Mouse (Mus musculus) heart, adult 2 months (tissue): Measurements from ENCODE around the gene Klhl25. TPM values are rescaled to one million over a fixed set of nuclear protein-coding genes. Genes with fewer than 3 reads are reported as not detected.
A peak's percentile ranks its signal among the peaks of the same experiment; 100 is the strongest.
"Not testable (repeated sequence)": the region's sequence is repeated elsewhere in the genome, so short reads cannot be mapped to it uniquely, and the experiment has no call there.

Source experiments
- DNase-seq, 2 experiments: peaks; one replicate each; pipeline ENCODE4 v3.0.0; 2021
- H3K27ac ChIP-seq: fragments of 200-600 bp; 2 replicates; pipeline ENCODE4 v1.8.1; 2022
- H3K27me3 ChIP-seq: fragments of 200-500 bp; 2 replicates; pipeline ENCODE4 v1.6.1; 2012; ENCODE audit warnings: mild to moderate bottlenecking, low read length, inconsistent platforms, mixed read lengths; ENCODE audit not compliant: control insufficient read depth, insufficient read depth
- H3K36me3 ChIP-seq: fragments of 200-500 bp; 2 replicates; pipeline ENCODE4 v1.6.1; 2012; ENCODE audit warnings: low read length, inconsistent platforms; ENCODE audit not compliant: control insufficient read depth, insufficient read depth
- H3K4me1 ChIP-seq: fragments of 200-500 bp; 2 replicates; pipeline ENCODE4 v1.6.1; 2011; ENCODE audit warnings: low read length; ENCODE audit not compliant: control insufficient read depth, insufficient read depth
- H3K4me3 ChIP-seq: fragments of 200-600 bp; 2 replicates; pipeline ENCODE4 v1.8.1; 2022
- H3K79me2 ChIP-seq: fragments of 200-500 bp; replicated peaks from 2 replicates; pipeline ENCODE4 v1.6.1; 2012; ENCODE audit warnings: mild to moderate bottlenecking, inconsistent platforms, low read length, moderate library complexity, mixed read lengths; ENCODE audit not compliant: control insufficient read depth, insufficient read depth
- H3K9ac ChIP-seq: fragments of 200-500 bp; 2 replicates; pipeline ENCODE4 v1.6.1; 2012; ENCODE audit warnings: low read depth, mild to moderate bottlenecking, control low read depth, inconsistent platforms, low read length, mixed read lengths
- CTCF ChIP-seq: fragments of 200-600 bp; IDR thresholded peaks from 2 replicates; pipeline ENCODE4 v1.8.1; 2022; ENCODE audit warnings: antibody characterized with exemption, mild to moderate bottlenecking, moderate library complexity
- EP300 ChIP-seq: fragments of 200-500 bp; IDR thresholded peaks from 2 replicates; pipeline ENCODE4 v1.6.1; 2011; ENCODE audit warnings: low read depth, low read length, control low read depth; ENCODE audit not compliant: insufficient read depth
- POLR2A ChIP-seq: fragments of 200-500 bp; IDR thresholded peaks from 2 replicates; pipeline ENCODE4 v1.6.1; 2011; ENCODE audit warnings: mild to moderate bottlenecking, low read depth, low read length, control low read depth; ENCODE audit not compliant: insufficient read depth
- WGBS: fragments of 180-500 bp; shearing (Covaris S2); methylation state at CpG from one replicate; pipeline ENCODE4 v1.1.7; 2018; 5-methylcytosine and 5-hydroxymethylcytosine counted together
- intact Hi-C: fragments of 180-260 bp; cut with DNase I; formaldehyde crosslinking; loops from one replicate; pipeline ENCODE4 v1.15.1; 2025
- polyA plus RNA-seq: library from polyadenylated mRNA; depleted of rRNA; stranded (reverse); fragments of >200 nt; gene quantifications from 2 replicates; pipeline ENCODE4 v1.2.3, GENCODE M21; 2012
- total RNA-seq, 2 experiments: library from RNA; stranded (reverse); gene quantifications; 2 replicates each; pipeline ENCODE4 v1.2.3; 2021

Gene Klhl25
- total and polyA plus RNA-seq, 3 experiments: 4.8 to 6.4 (median 5.9) TPM

GRCm38 (mm10) chr7:75910035-75910651 lies 62.0 kb downstream of the Klhl25 start:
- no peaks in the 10 kb centered on the region for H3K79me2 ChIP-seq
- no peaks in the 10 kb centered on the region for H3K4me1 ChIP-seq
- no peaks in the 10 kb centered on the region for H3K36me3 ChIP-seq
- no peak overlapping the region for H3K4me3 ChIP-seq
- TF ChIP-seq CTCF: peak; percentile 72
- TF ChIP-seq POLR2A: no peak
- 6% methylated on average over 11 of the region's 11 CpGs for WGBS
- peak; percentile 34 to 43 for DNase-seq
- no peak overlapping the region for H3K9ac ChIP-seq
- H3K27me3 ChIP-seq: no peaks in the 10 kb centered on the region
- H3K27ac ChIP-seq: no peak overlapping the region
- intact Hi-C loops: loop anchor here (5.0 kb wide), 1 partner anchor 442 kb away; no protein-coding TSS in a partner anchor

- 63% methylated on average over 8 of the region's 8 CpGs for WGBS
- no peak for DNase-seq
- no peaks in the 10 kb centered on the region for H3K36me3 ChIP-seq
- H3K4me3 ChIP-seq: no peak overlapping the region
- intact Hi-C loops: loop anchor here (5.0 kb wide), 1 partner anchor 442 kb away; no protein-coding TSS in a partner anchor
- no peaks in the 10 kb centered on the region for H3K27me3 ChIP-seq
- H3K9ac ChIP-seq: no peak overlapping the region
- TF ChIP-seq CTCF: no peak
- TF ChIP-seq POLR2A: no peak
- no peaks in the 10 kb centered on the region for H3K4me1 ChIP-seq
- no peak overlapping the region for H3K27ac ChIP-seq
- H3K79me2 ChIP-seq: no peaks in the 10 kb centered on the region
Measured at GRCm38 (mm10) chr7:75910652-75911035, 62.5 kb downstream of the Klhl25 start.

- intact Hi-C loops: loop anchor here (5.0 kb wide), 1 partner anchor 438 kb away; no protein-coding TSS in a partner anchor
- Histone ChIP-seq H3K27me3 (no peaks in the 10 kb centered on the region), H3K27ac (no peak overlapping the region), H3K4me3 (no peak overlapping the region), H3K79me2 (no peaks in the 10 kb centered on the region), H3K4me1 (no peaks in the 10 kb centered on the region), H3K9ac (no peak overlapping the region), H3K36me3 (no peaks in the 10 kb centered on the region)
- peak; percentile 92 for TF ChIP-seq CTCF
- TF ChIP-seq EP300: no peak
- 8% methylated on average over 7 of the region's 7 CpGs for WGBS
- peak; percentile 66 to 82 for DNase-seq
Measured at GRCm38 (mm10) chr7:75913952-75914351, 65.8 kb downstream of the Klhl25 start.

GRCm38 (mm10) chr7:75915550-75915949 lies 67.4 kb downstream of the Klhl25 start:
- WGBS: 65% methylated on average over 3 of the region's 3 CpGs
- H3K36me3 ChIP-seq, H3K9ac ChIP-seq, H3K79me2 ChIP-seq, H3K4me1 ChIP-seq, H3K27ac ChIP-seq, intact Hi-C loops, H3K4me3 ChIP-seq, DNase-seq, H3K27me3 ChIP-seq: not testable (repeated sequence)

GRCm38 (mm10) chr7:75917662-75918061 lies 69.6 kb downstream of the Klhl25 start:
- 48% methylated on average over 4 of the region's 4 CpGs for WGBS
- Histone ChIP-seq H3K79me2 (no peaks in the 10 kb centered on the region), H3K36me3 (no peaks in the 10 kb centered on the region), H3K27ac (no peak overlapping the region), H3K9ac (no peak overlapping the region), H3K4me1 (no peaks in the 10 kb centered on the region), H3K4me3 (no peak overlapping the region), H3K27me3 (no peaks in the 10 kb centered on the region)
- intact Hi-C loops: no loop called here
- DNase-seq: no peak
- TF ChIP-seq POLR2A (no peak), EP300 (no peak), CTCF (no peak)

- intact Hi-C loops, DNase-seq, H3K27me3 ChIP-seq, H3K4me1 ChIP-seq, H3K79me2 ChIP-seq, H3K27ac ChIP-seq, H3K4me3 ChIP-seq, H3K36me3 ChIP-seq, H3K9ac ChIP-seq: not testable (repeated sequence)
- 50% methylated on average over 3 of the region's 3 CpGs for WGBS
Measured at GRCm38 (mm10) chr7:75919745-75920144, 71.6 kb downstream of the Klhl25 start.
